Mouse (Mus musculus): ENCODE measurements around the gene Ngfr.

Gene Ngfr

DNA sequence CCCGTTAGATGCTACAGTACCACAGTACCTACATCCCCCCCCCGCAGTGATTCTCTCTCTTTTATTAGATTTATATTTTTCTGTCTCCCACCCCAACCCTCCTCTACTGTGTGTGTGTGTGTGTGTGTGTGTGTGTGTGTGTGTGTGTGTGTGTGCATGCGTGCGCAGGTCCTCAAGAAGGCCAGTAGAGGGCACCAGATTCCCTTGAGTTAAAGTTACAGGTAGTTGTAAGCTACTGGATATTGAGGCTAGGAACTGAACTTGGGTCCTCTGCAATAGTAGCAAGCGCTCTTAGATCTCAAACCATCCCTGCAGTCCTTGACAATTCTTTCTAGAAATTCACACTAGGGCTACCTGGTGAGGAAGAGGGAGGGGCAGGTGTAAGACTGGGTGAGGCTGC is 23.7 kb downstream of the Ngfr start:
- no peak for DNase-seq

DNA sequence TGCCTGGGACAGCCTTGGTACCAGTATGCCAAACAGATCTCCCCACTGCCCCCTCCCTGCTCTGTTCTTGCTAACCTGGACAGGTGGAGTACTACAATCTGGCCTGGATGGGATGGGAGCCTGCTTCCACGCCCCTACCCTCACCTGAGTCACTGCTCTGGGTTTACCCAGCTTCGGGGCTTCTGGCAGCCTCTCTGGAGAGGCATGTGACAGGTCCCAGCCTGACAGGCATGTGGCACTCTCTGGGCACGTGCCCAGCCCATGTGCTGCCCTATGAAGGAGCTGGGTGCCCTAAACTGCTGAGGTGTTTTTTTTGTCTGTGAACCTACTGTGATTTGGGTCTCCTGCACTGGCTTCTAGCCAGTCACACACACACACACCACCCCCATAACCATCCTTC is 26.8 kb downstream of the Ngfr start:
- no peak for DNase-seq

DNA sequence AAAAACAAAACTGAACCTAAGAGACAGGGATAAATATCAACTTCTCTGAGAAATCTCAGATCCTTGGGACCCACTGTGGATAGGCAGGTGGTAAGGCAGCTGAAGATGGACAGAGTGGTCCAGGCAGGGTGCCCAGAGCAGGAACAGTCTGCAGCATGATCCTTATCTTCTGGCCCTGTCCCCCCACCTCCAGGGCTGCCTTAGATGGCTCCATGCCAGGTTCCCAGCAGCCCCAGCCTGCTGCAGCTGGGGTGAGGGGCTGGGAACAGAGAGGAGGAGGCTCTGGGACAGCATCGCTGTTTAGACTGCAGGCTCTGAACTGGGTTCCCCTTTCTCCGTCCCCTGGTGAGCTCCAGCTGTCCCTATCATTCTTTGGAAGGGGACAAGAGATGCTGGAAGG is 27.8 kb downstream of the Ngfr start:
- DNase-seq = no peak

DNA sequence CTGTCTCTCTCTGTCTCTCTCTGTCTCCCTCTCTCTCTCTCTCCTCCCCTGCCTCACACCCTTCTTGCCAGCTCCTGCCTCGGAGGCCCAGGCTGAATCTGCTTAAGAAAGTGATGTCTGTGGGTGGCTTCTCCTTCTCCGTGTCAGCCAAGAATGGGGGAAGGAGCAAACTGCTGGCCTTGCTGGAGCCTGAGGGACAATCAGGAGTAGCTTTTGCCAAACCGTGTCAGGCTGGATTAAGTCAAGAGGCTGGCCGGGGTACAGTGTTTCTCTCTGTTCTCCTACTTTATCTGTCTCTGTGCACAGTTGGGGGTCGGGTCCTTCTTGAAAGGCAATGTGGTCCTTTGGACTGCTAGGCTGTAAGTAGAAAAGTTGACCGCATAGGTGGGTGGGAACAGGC is 29.8 kb downstream of the Ngfr start:
- DNase-seq = no peak

DNA sequence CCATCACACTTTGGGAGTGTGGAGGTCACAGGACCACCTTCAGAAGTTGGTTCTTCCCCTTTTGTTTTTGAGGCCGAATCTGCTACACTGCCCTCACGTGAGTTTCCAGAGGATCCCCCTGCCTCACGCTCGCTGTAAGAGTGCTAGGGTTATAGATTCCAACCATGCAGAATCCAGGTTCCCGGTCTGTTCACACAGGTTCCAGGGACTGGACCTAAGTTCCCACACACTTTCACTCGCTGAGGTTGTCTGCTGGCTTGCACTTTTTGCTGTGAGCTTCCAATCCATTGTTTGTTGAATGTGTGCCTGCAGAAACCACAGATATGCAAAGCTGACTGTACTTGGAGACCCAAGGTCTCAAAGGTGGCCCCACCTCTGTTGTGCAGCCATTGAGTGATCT is 30.5 kb downstream of the Ngfr start:
- no peak for DNase-seq

DNA sequence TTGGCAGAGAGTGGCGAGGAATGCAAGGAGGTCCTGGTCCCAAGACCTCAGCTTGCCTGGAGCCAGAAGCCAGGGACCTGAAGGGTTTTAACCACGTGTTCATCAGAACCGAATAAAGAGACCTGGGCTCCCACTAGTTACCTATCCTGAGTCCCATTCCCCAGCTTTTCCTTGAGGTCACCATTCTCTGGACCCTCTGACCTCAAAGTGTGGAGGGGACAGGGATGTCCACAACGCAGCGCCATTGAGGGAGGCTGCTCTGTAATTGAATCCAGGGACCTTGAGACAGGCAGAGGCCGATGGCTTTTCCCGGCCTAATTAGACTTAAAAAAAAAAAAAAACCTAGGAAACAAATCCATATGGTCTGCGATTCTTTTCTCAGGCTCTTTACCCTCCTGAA is 32.3 kb downstream of the Ngfr start:
- DNase-seq = no peak

DNA sequence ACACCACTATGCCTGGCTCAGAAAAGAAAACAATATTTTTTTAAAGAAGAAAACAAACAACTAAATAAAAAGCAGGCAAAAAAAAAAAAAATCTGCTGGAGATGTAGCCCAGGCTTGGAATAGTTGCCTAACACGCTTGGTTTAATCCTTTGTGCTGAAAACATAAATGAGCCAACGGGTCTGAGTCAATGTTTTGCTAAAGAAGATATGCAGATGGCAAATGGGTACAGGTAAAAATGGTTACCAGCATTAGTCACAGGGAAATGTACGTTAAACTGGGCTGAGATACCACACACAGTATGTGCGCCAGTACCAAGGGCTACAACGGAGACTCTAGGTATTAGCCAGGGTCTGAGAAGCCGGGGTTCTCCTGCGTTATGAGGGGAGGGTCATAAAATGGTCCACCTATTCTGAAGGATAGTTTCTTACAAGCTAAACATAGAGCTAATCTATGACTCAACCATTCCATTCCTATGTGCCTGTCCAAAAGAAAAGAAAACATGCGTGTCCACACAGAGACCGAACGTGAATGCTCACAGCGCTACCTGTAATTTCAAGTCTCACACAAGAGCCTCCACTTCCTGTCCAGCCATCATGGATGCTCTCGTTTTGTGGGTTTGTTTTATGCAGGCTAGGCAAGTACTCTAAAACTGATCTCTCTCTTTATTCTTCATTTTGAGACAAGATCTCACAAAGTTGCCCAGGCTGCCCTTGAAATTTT is 37.1 kb downstream of the Ngfr start:
- DNase-seq = no peak

DNA sequence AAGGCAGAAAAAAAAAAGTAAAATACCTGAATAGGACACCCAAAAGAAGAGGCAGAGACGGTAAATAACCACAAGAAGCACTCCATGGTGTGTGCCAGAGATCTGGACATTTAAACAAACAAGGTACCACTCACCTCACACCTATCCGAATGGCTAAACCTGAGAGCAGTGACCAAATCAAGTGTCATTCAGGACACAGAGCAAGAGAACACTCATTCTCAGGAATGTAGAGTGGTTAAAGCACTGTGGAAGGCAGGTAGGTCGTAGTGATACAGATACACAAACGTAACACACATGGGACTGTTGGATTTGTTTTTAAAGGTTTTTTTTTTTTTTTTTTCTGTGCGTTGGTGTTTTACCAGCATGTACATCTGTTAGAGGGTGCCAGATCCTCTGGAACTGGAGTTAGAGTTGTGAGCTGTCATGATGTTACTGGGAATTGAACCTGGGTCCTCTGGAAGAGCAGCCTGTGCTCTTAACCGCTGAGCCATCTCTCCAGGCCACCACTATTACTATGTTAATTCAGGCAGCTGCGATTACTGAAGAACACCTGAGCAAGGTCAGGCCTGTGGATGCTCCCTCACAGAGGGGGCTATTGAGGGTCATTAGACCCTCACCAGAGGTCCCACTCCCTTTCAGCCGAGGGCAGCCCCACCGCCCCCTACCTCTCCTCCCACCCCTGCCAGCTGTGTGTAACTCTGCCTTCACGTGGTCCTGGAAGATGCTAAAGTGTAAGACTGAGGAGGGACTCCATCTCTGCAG is 41.3 kb downstream of the Ngfr start:
- DNase-seq = no peak

DNA sequence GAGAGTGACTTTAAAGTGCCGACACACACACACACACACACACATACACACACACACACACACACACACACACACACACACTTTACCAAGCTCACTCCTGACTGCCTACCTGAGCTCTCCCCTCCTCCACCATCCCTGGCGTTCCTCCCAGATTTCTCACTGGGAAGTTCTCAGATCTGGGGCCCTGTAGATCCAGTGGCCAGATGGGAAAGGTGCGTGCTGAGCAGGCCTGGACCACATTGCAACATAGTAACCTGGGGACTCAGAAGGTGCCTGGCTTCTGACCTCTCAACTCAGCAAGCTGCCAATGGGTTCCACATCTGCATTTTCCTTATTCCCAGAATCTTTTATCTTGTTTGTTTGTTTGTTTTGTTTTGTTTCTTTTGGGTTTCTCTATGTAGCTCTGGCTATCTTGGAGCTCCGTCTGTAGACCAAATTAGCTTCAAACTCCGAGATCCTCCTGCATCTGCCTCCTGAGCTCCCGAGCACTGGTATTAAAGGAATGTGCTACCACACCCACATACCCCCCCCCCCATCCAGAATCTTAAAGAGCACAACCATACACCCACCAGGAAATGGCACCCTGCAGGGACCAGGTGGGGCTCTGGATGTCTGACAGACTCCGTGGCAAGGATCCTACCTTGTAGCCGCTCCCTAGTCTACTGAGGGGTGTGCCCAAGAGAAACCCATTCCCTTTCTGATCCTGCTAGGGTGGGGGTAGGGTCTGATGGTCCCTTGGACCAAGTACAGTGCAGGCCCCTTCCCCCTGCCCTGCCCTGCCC is 42.8 kb downstream of the Ngfr start:
- no peak for DNase-seq

DNA sequence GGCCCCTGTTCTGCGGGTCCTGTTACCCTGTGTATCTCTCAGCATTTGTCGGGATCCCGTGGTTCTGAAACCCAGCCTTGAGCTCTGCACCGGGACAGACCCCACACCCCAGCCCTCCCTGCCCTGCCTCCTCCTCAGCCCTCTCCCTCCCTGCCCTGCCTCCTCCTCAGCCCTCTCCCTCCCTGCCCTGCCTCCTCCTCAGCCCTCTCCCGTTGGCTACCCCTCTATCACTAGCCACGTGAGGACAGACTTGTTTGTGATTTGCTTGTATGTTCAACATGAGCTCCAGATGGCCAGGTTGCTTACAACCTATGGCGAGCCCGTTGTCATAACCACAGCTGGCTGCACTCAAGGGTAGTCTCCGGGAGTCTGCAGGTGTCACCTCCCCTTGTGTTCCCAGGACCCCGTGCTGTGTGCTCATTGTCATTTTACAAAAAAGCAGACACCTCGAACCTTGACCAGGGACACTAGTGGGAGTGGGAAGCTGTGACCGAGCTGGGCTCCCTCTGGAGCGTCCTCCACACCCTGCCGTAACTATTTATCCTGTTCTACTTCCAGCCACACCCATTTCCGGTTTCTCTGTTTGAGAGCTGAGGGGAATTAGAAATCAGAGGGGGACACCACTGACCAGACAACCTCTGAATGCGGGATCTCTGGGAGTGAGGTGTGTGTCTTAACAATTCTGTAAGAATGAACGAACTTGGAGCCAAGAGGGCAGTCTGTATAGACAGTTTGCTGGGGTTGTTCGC is 46.7 kb downstream of the Ngfr start:
- DNase-seq = no peak

DNA sequence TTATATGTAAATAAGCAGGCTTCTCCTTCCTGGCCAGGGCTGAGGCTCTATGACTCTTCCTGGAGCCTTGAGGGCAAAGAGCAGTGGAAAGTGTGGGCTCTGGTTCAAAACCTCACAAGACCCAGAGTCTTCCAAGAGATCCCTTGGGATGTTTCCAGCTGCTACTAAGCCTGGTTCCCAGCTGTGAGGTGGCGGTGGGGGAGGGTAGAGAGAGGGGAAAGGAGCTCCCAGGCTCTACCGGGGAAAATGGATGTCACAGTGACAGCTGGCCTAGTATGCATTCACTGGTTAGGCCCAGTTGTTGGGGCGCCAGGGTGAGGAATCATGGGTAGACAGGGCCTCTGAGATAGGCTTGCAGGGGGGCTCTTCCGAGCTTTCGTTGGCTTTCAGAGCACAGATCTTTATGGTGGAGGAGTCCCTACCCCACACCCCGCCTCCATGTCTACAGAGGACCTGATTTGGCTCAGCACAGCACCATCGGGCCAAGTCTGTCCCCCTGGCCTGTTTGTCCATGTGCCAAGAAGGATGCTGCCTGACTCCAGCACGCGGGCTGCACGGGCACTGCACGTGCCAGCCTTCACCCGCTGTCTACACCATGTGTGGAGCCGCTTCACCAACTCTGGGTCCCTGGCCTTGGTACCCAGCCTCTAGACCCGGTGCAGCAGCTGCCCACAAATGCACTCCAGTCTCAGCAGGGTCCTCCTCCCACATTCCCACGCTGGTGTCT is 49.0 kb downstream of the Ngfr start:
- DNase-seq = no peak

DNA sequence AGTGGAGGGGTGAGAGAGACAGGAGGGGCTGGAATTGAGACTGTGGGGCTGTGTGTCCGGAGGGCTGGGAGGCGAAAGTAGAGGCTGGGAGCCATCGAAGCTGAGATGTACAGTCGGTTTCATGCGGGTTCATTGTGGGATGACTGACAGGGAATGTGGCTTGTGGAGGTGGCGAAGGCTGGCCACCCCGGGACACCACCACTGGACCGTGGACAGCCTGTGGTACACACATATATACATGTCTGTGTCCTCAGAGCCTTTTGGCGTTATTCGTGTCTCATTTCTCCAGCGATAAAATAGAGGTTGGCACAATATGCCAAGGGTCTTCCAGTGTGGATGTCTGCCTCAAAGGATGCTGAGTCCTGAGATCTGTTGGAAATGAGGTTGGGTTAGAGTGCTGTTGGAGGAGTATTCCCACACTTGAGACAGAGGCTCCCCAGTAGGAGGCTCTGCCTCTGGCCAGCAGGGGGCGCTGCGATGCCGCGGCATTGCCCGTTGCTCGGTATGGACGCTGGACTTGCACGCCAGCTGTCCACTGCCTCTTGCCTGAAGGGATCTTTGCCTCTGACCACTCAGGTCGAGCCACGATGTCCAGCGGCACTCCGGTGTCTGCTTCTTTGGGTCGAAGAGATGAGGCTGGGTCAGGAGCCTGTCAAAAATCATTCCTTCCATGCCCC is 53.9 kb downstream of the Ngfr start:
- DNase-seq = peak; percentile 71

DNA sequence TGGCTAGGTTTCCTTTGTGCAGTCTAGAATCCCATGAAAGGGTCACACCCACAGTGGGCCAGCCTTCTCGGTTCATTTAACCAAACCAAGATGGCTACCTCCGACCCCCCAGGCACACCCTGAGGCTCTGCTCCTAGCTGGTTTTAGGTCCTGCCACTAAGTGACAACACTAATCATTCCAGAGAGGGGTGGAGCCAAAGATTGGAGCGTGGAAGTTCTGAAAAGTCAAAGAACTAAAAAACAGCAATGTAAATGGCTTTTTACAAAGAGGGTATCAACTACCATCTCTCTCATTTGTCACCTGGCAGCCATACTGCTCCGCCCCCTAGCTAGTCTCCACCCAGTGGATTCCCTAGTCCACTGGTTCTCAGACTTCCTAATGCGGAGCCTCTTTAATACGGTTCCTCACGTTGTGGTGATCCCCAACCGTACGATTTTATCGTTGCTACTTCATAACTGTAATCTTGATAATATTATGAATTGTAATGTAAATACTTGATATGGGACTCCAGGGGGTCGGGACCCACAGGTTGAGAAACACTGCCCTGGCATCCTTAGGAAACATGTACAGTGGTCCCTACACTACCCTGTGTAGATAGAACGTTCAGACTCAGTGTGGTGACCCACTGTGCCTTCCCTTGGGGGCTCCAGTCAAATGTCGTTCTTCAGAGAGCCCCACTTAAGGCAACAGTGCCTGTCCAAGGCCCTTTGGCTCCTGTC is 55.0 kb downstream of the Ngfr start:
- no peak for DNase-seq

DNA sequence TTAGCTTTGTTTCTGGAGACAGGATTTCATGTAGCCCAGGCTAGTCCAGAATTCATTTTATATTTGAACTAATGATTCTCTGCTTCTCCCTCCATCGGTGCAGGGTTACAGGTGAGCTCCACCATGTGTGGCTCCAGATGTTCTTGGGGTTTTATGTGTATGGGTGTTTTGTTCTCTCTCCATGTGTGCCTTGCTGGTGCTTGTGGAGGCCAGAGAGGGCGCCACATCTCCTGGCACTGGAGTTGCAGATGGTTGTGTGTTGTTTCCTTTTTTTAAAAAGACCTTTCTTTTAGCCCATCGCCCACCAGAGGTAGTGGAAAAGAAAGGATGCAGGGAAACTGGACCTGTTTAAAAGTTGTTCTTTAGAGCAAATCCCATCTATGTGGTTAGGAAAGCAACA is 59.3 kb downstream of the Ngfr start:
- DNase-seq = no peak

DNA sequence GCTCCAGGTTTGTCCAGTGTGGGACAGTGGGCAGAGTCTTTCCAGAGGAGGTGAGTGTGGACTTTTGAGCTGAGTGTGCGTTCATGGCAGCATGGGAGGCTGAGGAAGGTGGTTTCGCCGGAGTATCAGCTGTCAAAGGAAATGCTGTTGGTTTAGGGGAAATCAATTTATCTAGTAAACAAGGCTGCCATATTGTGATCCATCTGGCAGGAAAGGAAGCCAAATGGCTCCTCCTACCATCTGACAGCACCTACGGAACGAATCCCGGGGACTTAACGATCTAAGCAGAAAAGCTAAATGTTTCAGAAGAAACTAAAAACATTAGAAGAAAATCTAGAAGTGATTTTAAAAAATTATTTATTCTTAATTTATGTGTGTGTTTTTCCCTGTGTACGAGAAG is 60.2 kb downstream of the Ngfr start:
- no peak for DNase-seq

DNA sequence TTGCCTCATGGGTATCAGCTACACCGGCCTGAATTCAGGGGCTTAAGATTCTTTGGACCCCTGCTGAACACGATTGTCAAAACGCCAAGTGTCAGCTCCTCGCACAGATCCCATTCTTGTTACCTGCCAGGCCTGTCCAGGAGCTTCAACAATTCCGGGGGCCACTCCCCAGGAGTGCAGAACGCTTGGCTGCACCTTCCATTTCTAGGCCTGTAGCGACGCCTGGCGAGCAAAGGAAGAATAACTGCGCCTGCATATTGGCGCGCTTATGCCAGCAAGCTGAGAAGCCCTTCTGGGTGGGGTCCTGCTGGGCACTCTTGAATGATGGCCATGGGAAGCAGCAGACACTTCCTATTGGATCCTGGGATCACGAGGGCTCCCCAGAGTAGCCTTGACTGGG is 66.0 kb downstream of the Ngfr start:
- DNase-seq = peak; percentile 77

DNA sequence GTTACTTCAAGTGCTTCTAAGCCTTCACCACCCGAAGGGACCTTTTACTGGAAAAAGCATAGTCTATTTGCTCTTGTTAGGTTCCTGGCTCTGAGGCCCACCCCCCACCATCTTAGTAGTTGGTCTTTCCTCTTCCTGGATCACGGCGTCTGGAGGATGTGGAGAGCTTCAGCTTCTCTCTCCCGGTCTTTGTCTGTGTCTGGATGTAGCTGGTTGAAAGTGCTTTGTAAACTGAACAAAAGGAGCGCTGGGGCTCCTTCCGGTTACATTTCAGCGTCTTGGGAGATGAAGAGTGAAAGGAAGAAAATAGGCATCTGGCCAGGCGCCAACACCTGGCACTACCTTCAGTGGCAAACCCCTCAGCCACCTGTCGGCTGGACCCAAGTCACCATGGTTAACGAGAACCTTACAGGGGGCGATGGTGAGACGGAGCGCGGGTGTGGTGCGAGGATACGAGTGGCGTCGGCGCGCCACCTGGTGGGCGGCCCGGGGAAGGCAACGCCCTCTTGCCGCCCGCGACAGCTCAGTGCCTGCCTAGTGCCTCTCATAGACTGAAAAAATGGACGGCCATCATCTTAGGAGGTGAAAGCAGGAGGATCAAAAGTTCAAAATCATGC is 67.0 kb downstream of the Ngfr start:
- DNase-seq = peak; percentile 90

DNA sequence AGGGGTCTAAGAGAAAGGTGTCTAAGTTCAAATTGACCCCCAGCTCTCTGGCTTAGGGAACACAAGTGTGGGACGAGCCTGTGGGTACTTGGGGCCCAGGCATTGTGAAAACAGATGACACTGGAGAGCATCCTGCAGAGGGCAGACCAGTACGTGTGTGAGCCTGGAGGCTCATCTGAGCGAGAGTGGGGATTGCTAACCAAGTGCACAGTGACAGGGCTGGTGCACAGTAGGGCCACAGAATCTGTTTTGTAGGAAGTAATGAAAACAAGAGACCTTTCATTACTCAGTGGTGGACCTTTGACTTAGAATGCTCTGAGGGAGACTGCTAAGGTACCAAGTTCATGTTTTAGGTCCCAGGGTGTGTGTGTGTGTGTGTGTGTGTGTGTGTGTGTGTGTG is 67.5 kb downstream of the Ngfr start:
- no peak for DNase-seq

DNA sequence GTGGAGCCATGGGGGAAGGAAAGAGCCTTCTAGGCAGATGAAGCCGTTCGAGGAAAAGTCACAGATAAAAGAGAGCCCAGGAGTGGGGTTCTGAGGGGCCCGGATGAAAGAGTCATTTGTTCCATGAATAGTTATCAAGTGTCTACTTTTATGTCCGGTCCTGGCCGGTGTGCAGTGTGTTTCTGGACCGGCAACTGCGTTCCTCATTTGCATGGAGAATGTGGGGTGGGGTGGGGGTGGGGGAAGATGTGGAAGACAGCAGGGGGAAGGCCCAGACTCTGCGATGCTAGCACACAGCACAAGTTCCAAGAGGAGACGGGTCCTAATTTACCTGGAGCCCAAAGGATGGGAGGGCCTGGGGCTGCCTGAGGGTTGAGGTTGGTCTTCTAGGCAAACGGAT is 68.2 kb downstream of the Ngfr start:
- no peak for DNase-seq

All from thymus, postnatal 25 days (tissue).